Comparison of ENCODE assay signal across 20 mouse cellular contexts in the genomic region with DNA sequence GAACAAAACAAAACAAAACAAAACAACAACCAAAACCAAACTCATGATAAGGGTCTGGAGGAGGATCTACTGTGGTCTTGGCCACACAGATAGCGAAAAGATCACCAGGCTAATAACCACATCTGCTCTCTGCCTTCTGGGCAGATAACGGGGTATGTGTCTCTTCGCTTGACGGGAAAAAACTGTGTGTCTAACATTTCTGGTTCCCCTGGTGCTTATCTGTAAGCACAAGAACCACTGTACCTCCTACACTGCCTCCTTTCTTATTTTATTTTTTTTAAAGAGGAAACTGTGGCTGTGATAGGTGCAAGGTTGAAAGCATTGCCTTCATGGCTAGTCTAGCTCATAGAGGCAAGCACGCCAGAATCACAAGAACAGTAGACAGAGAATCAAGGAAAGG.
A peak's percentile ranks its signal among the peaks of the same experiment; 100 is the strongest.
DNase-seq lines count a peak whose midpoint lies in the region; ATAC-seq lines count a peak whose summit lies in the region.
"Had no signal": no experiment of that assay in that cellular context is flagged by ENCODE, and none has a peak within 500 bp of the region (broad histone marks: within the 10 kb centered on the region; RNA-seq: fewer than 3 reads in every experiment).

No protein-coding gene starts in this region.

- no peak overlapping the region for H3K27ac ChIP-seq in liver, embryonic 11.5 days (ENCODE audit: low read depth, low read length)
- H3K27ac ChIP-seq: forebrain, embryonic 12.5 days; hindbrain, embryonic 14.5 days; limb, embryonic 13.5 days; midbrain, embryonic 10.5 days; neural tube, embryonic 15.5 days had no signal

- H3K9ac ChIP-seq in liver, embryonic 11.5 days (ENCODE audit: low read depth, low read length), result no peak overlapping the region
- H3K9ac ChIP-seq: forebrain, embryonic 12.5 days; hindbrain, embryonic 14.5 days; limb, embryonic 13.5 days; neural tube, embryonic 15.5 days had no signal

- no peaks in the 10 kb centered on the region for H3K9me3 ChIP-seq in liver, embryonic 11.5 days (ENCODE audit: control insufficient read depth, low read length)
- H3K9me3 ChIP-seq in megakaryocyte, embryonic 14.5 days, result peaks cover 34% of the 10 kb centered on the region
- H3K9me3 ChIP-seq: forebrain, embryonic 12.5 days; limb, embryonic 13.5 days; neural tube, embryonic 15.5 days had no signal

- H3K4me3 ChIP-seq in liver, embryonic 11.5 days (ENCODE audit: low read depth, low read length), result no peak overlapping the region
- H3K4me3 ChIP-seq in megakaryocyte, embryonic 14.5 days (replicated peaks), result peak overlapping the region; percentile 73
- H3K4me3 ChIP-seq: forebrain, embryonic 12.5 days; limb, embryonic 13.5 days; midbrain, embryonic 10.5 days; neural tube, embryonic 15.5 days had no signal

- WGBS in liver, embryonic 11.5 days, result 42% methylated on average over 5 of the region's 5 CpGs

- no peaks in the 10 kb centered on the region for H3K27me3 ChIP-seq in liver, embryonic 11.5 days (replicated peaks; ENCODE audit: control insufficient read depth, insufficient read depth, low read length)
- no peaks in the 10 kb centered on the region for H3K27me3 ChIP-seq in megakaryocyte, embryonic 14.5 days (replicated peaks)
- H3K27me3 ChIP-seq: forebrain, embryonic 12.5 days; limb, embryonic 13.5 days; neural tube, embryonic 15.5 days had no signal

- ATAC-seq in CD4-positive, CD25-positive, alpha-beta regulatory T cell, adult 4 months, result peak; percentile 59
- ATAC-seq in liver, embryonic 11.5 days (replicated peaks; ENCODE audit: low FRiP score), result peak; percentile 91
- ATAC-seq: intestine, postnatal 0 days had no signal

- DNase-seq in c-Kit-positive CD71-positive TER-119-negative erythroid progenitor cells, embryonic 14.5 days (ENCODE audit: low read depth), result peak; percentile 63
- no peak for DNase-seq in liver, embryonic 11.5 days (ENCODE audit: low spot score)
- DNase-seq in cerebellum, adult 8-10 months, result no peak
- no peak for DNase-seq in adrenal gland, adult 18-20 months (ENCODE audit: low spot score in 2 of 2)
- no peak for DNase-seq in layer of hippocampus, postnatal 10 days (ENCODE audit: low spot score in 2 of 2)
- DNase-seq in frontal cortex, postnatal 10 days (ENCODE audit: low spot score in 2 of 2), result no peak
- DNase-seq: cerebellum, postnatal 25 days; kidney, postnatal 14 days; layer of hippocampus, adult 9-11 months; retina, postnatal 1 day; right cerebral cortex, postnatal 4 days; thymus, postnatal 4 days had no signal

- H3K36me3 ChIP-seq in liver, embryonic 11.5 days (ENCODE audit: control insufficient read depth, insufficient read depth, low read length), result no peaks in the 10 kb centered on the region
- peaks cover 43% of the 10 kb centered on the region for H3K36me3 ChIP-seq in megakaryocyte, embryonic 14.5 days (replicated peaks; ENCODE audit: low read length)
- H3K36me3 ChIP-seq: forebrain, embryonic 12.5 days; limb, embryonic 13.5 days; midbrain, embryonic 10.5 days; neural tube, embryonic 15.5 days had no signal

- peaks cover 15% of the 10 kb centered on the region for H3K4me1 ChIP-seq in liver, embryonic 11.5 days (replicated peaks; ENCODE audit: control insufficient read depth, insufficient read depth, low read length)
- peaks cover 55% of the 10 kb centered on the region for H3K4me1 ChIP-seq in megakaryocyte, embryonic 14.5 days
- H3K4me1 ChIP-seq: forebrain, embryonic 12.5 days; limb, embryonic 13.5 days; neural tube, embryonic 15.5 days had no signal

- peak overlapping the region; percentile 21; the same call in 1 of the 2 replicates for H3K4me2 ChIP-seq in liver, embryonic 11.5 days
- H3K4me2 ChIP-seq: forebrain, embryonic 12.5 days; hindbrain, embryonic 14.5 days; limb, embryonic 13.5 days; neural tube, embryonic 15.5 days had no signal
